Mouse (Mus musculus) stomach, postnatal 0 days (tissue): ENCODE results near the gene Ccdc121.

Experiments
- CTCF ChIP-seq: IDR thresholded peaks from 2 replicates; pipeline ENCODE4 v1.5.1; 2016; ENCODE audit warnings: antibody characterized with exemption, low read depth, mild to moderate bottlenecking, moderate library complexity
- EP300 ChIP-seq: optimal IDR thresholded peaks from 2 replicates; pipeline ENCODE3; 2016; ENCODE audit warnings: antibody characterized with exemption

GRCm38 (mm10) chr1:181550826-181551225 is 39.6 kb upstream of the Ccdc121 start:
- TF ChIP-seq CTCF (no peak), EP300 (no peak)
